17 mouse cellular contexts compared by ENCODE assay signal in genomic region chr19:53816242-53816641, GRCm38 (mm10).
DNase-seq lines count a peak whose midpoint lies in the region; ATAC-seq lines count a peak whose summit lies in the region.
"Had no signal": no experiment of that assay in that cellular context is flagged by ENCODE, and none has a peak within 500 bp of the region (broad histone marks: within the 10 kb centered on the region; RNA-seq: fewer than 3 reads in every experiment).

No protein-coding gene starts in this region.

- intact Hi-C loops in heart, postnatal 36 days (cut with DNase I): no loop called here

- no peak for DNase-seq in heart, postnatal 36 days
- no peak for DNase-seq in kidney, postnatal 10 days
- DNase-seq in 3T3-L1 (ENCODE audit: low read depth, low spot score) (peak; percentile 28), NIH3T3 (ENCODE audit: low read depth) (peak; percentile 43)
- no peak for DNase-seq in midbrain, embryonic 14.5 days
- DNase-seq: adrenal gland, postnatal 10 days; cerebellum, adult 18-20 months; cerebellum, postnatal 14 days; liver, embryonic 13.5 days; lung, embryonic 14.5 days; thymus, postnatal 14 days had no signal

- H3K9me3 ChIP-seq in heart, embryonic 13.5 days: no peaks in the 10 kb centered on the region
- H3K9me3 ChIP-seq in kidney, embryonic 16.5 days (ENCODE audit: low read length): no peaks in the 10 kb centered on the region; the same call in 1 of the 2 replicates
- no peaks in the 10 kb centered on the region for H3K9me3 ChIP-seq in hindbrain, embryonic 13.5 days
- no peaks in the 10 kb centered on the region for H3K9me3 ChIP-seq in midbrain, embryonic 14.5 days (ENCODE audit: control insufficient read depth, low read length)
- H3K9me3 ChIP-seq: hindbrain, embryonic 10.5 days; liver, embryonic 13.5 days had no signal

- no peak overlapping the region for H3K4me2 ChIP-seq in heart, embryonic 13.5 days
- H3K4me2 ChIP-seq in kidney, embryonic 16.5 days (replicated peaks; ENCODE audit: low read depth, low read length): no peak overlapping the region
- no peak overlapping the region for H3K4me2 ChIP-seq in hindbrain, embryonic 13.5 days
- H3K4me2 ChIP-seq in midbrain, embryonic 14.5 days (ENCODE audit: low read length): no peak overlapping the region
- H3K4me2 ChIP-seq: liver, embryonic 13.5 days; lung, embryonic 14.5 days had no signal

- ATAC-seq in heart, embryonic 13.5 days (ENCODE audit: extremely low read depth, insufficient number of reproducible peaks, low FRiP score, low TSS enrichment): no peak
- no peak for ATAC-seq in kidney, embryonic 16.5 days (ENCODE audit: low FRiP score, low TSS enrichment)
- ATAC-seq in hindbrain, embryonic 13.5 days (ENCODE audit: low FRiP score): no peak
- ATAC-seq in midbrain, embryonic 14.5 days (ENCODE audit: low FRiP score, low TSS enrichment): no peak
- ATAC-seq: hindbrain, postnatal 0 days; intestine, embryonic 16.5 days had no signal

- H3K9ac ChIP-seq in heart, embryonic 13.5 days: no peak overlapping the region
- H3K9ac ChIP-seq in kidney, embryonic 16.5 days (replicated peaks; ENCODE audit: low read length): no peak overlapping the region
- no peak overlapping the region for H3K9ac ChIP-seq in hindbrain, embryonic 13.5 days
- no peak overlapping the region for H3K9ac ChIP-seq in midbrain, embryonic 14.5 days (replicated peaks; ENCODE audit: low read length)
- H3K9ac ChIP-seq: liver, embryonic 13.5 days; lung, embryonic 14.5 days had no signal

- peak overlapping the region; percentile 32; the same call in 1 of the 2 replicates for H3K27ac ChIP-seq in heart, embryonic 13.5 days (replicated peaks)
- peak overlapping the region; percentile 26; the same call in 1 of the 2 replicates for H3K27ac ChIP-seq in kidney, embryonic 16.5 days (ENCODE audit: low read length)
- no peak overlapping the region for H3K27ac ChIP-seq in hindbrain, embryonic 13.5 days
- no peak overlapping the region for H3K27ac ChIP-seq in midbrain, embryonic 14.5 days (replicated peaks; ENCODE audit: low read depth, low read length)
- H3K27ac ChIP-seq: hindbrain, embryonic 10.5 days; hindbrain, postnatal 0 days had no signal

- WGBS in heart, embryonic 13.5 days: 63% methylated on average over 11 of the region's 11 CpGs
- 73% methylated on average over 11 of the region's 11 CpGs for WGBS in kidney, embryonic 16.5 days
- 87% methylated on average over 11 of the region's 11 CpGs for WGBS in hindbrain, embryonic 13.5 days
- 76% methylated on average over 11 of the region's 11 CpGs for WGBS in midbrain, embryonic 14.5 days

- H3K36me3 ChIP-seq in heart, embryonic 13.5 days: peaks cover 77% of the 10 kb centered on the region
- no peaks in the 10 kb centered on the region for H3K36me3 ChIP-seq in kidney, embryonic 16.5 days (ENCODE audit: insufficient read depth, low read length)
- no peaks in the 10 kb centered on the region for H3K36me3 ChIP-seq in hindbrain, embryonic 13.5 days
- no peaks in the 10 kb centered on the region for H3K36me3 ChIP-seq in midbrain, embryonic 14.5 days (ENCODE audit: control insufficient read depth, insufficient read depth, low read length)
- H3K36me3 ChIP-seq: hindbrain, embryonic 10.5 days; liver, embryonic 13.5 days had no signal

- peaks cover 67% of the 10 kb centered on the region for H3K4me1 ChIP-seq in heart, embryonic 13.5 days
- H3K4me1 ChIP-seq in kidney, embryonic 16.5 days (ENCODE audit: insufficient read depth, low read length): peaks cover 9% of the 10 kb centered on the region
- peaks cover 3% of the 10 kb centered on the region; the same call in 1 of the 2 replicates for H3K4me1 ChIP-seq in hindbrain, embryonic 13.5 days (replicated peaks)
- no peaks in the 10 kb centered on the region for H3K4me1 ChIP-seq in midbrain, embryonic 14.5 days (ENCODE audit: control insufficient read depth, insufficient read depth, low read length)

- H3K4me3 ChIP-seq in heart, embryonic 13.5 days: no peak overlapping the region
- no peak overlapping the region for H3K4me3 ChIP-seq in kidney, embryonic 16.5 days (ENCODE audit: low read length)
- no peak overlapping the region for H3K4me3 ChIP-seq in hindbrain, embryonic 13.5 days
- H3K4me3 ChIP-seq in midbrain, embryonic 14.5 days (replicated peaks; ENCODE audit: low read depth, low read length): no peak overlapping the region
- H3K4me3 ChIP-seq: hindbrain, embryonic 10.5 days; liver, embryonic 13.5 days had no signal

- H3K27me3 ChIP-seq in heart, embryonic 13.5 days (replicated peaks): no peaks in the 10 kb centered on the region
- H3K27me3 ChIP-seq in kidney, embryonic 16.5 days (ENCODE audit: insufficient read depth, low read length): no peaks in the 10 kb centered on the region
- H3K27me3 ChIP-seq in hindbrain, embryonic 13.5 days: 0 out of 2 replicates have a peak, but pooled peaks cover 2% of the 10 kb centered on the region
- no peaks in the 10 kb centered on the region for H3K27me3 ChIP-seq in midbrain, embryonic 14.5 days (ENCODE audit: control insufficient read depth, insufficient read depth, low read length)
- H3K27me3 ChIP-seq: liver, embryonic 13.5 days had no signal

Comparison
In these comparisons a context has a peak if more than half of its experiments do, and no peak if none do; other contexts are left out.
1. H3K27ac ChIP-seq: peak in heart, embryonic 13.5 days (single experiment) and kidney, embryonic 16.5 days (single experiment); none in hindbrain, embryonic 13.5 days (single experiment) and midbrain, embryonic 14.5 days (single experiment).
2. DNase-seq: peak in 3T3-L1 (single experiment) and NIH3T3 (single experiment); none in heart, postnatal 36 days (0 of 2), kidney, postnatal 10 days (single experiment) and midbrain, embryonic 14.5 days (single experiment).